Mouse (Mus musculus) heart, adult 2 months (tissue): ENCODE results near the gene Gm9774.

ENCODE experiments used
- CTCF ChIP-seq: fragments of 200-600 bp; IDR thresholded peaks from 2 replicates; pipeline ENCODE4 v1.8.1; 2022; ENCODE audit warnings: antibody characterized with exemption, mild to moderate bottlenecking, moderate library complexity
- POLR2A ChIP-seq: fragments of 200-500 bp; IDR thresholded peaks from 2 replicates; pipeline ENCODE4 v1.6.1; 2011; ENCODE audit warnings: mild to moderate bottlenecking, low read depth, low read length, control low read depth; ENCODE audit not compliant: insufficient read depth

- TF ChIP-seq POLR2A, result no peak
- no peak for TF ChIP-seq CTCF
These were observed at the start of gene Gm9774 for GRCm38 (mm10) chr3:92429323-92429722.
